10 mouse cellular contexts compared by ENCODE assay signal in the genomic region with DNA sequence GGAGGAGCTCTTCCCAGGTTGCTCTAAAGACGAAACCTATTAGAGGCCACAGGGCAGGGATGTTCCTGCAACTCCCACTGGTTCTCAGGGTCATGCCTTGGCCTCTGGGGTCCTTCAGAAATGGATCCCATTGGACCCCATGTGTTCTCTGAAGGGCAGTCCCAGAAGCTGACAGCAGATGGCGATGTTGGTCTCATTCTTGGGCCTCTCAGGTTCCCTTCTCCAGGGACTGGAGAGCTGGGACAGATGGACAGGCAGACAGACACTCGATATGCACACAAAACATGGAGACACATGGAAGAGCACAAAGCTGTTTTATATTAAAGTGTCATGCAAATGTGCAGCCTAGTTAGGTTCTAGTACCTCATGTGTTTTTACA. TPM values are rescaled to one million over a fixed set of nuclear protein-coding genes. Genes with fewer than 3 reads are reported as not detected.
DNase-seq lines count a peak whose midpoint lies in the region; ATAC-seq and TF ChIP-seq lines count a peak whose summit lies in the region.
"Had no signal": no experiment of that assay in that cellular context is flagged by ENCODE, and none has a peak within 500 bp of the region (broad histone marks: within the 10 kb centered on the region; RNA-seq: fewer than 3 reads in every experiment).

No protein-coding gene starts in this region.

- H3K36me3 ChIP-seq in thymus, adult 2 months (ENCODE audit: control insufficient read depth, insufficient read depth, low read length): no peaks in the 10 kb centered on the region
- H3K36me3 ChIP-seq in forebrain, postnatal 0 days (ENCODE audit: insufficient read depth): no peaks in the 10 kb centered on the region

- ATAC-seq in forebrain, postnatal 0 days: no peak
- ATAC-seq in activated CD4-positive, CD25-positive, alpha-beta regulatory T cell, adult 4 months: no peak

- H3K4me1 ChIP-seq in thymus, adult 2 months (replicated peaks; ENCODE audit: control insufficient read depth, insufficient read depth, low read length): no peaks in the 10 kb centered on the region
- H3K4me1 ChIP-seq in forebrain, postnatal 0 days (ENCODE audit: insufficient read depth): no peaks in the 10 kb centered on the region

- H3K9me3 ChIP-seq in forebrain, postnatal 0 days (ENCODE audit: low read length): 0 out of 2 replicates have a peak, but pooled peaks cover 4% of the 10 kb centered on the region

- H3K4me2 ChIP-seq in forebrain, postnatal 0 days (ENCODE audit: low read depth): no peak overlapping the region

- H3K27ac ChIP-seq in thymus, adult 2 months (ENCODE audit: control insufficient read depth, insufficient read depth, low read length): no peak overlapping the region
- H3K27ac ChIP-seq in forebrain, postnatal 0 days (ENCODE audit: low read depth, low read length): no peak overlapping the region

- peak; percentile 42; the same call in 1 of the 2 replicates for TF ChIP-seq CTCF in thymus, adult 2 months (IDR thresholded peaks at IDR 0.05; ENCODE audit: borderline replicate concordance, control insufficient read depth, extremely low read depth, insufficient read depth, low read length, poor library complexity)
- peak; percentile 85 for TF ChIP-seq CTCF in forebrain, postnatal 0 days (IDR thresholded peaks at IDR 0.05; ENCODE audit: low read depth)

- no peak overlapping the region for H3K9ac ChIP-seq in forebrain, postnatal 0 days

- no peaks in the 10 kb centered on the region for H3K27me3 ChIP-seq in thymus, adult 2 months (ENCODE audit: control insufficient read depth, insufficient read depth, low read length)
- no peaks in the 10 kb centered on the region for H3K27me3 ChIP-seq in forebrain, postnatal 0 days (ENCODE audit: insufficient read depth, low read length)

- WGBS in thymus, adult 2 months: 23% methylated on average over 3 of the region's 3 CpGs
- WGBS in forebrain, postnatal 0 days: 14% methylated on average over 3 of the region's 3 CpGs

- no peak overlapping the region for H3K4me3 ChIP-seq in thymus, adult 2 months (ENCODE audit: control insufficient read depth, insufficient read depth, low read length)
- H3K4me3 ChIP-seq in forebrain, postnatal 0 days (ENCODE audit: low read depth, low read length): no peak overlapping the region

- DNase-seq in thymus, adult 2 months: peak; percentile 37
- no peak for DNase-seq in thymus, adult 18-20 months
- DNase-seq in adrenal gland, postnatal 4 days (ENCODE audit: low spot score in 2 of 2): peak; percentile 13 to 49
- DNase-seq in forebrain, postnatal 0 days: peak; percentile 81
- DNase-seq in layer of hippocampus, adult 18-20 months (ENCODE audit: low spot score in 2 of 2): peak; percentile 22 to 76
- DNase-seq in lung, postnatal 10 days: peak; percentile 65
- DNase-seq in right cerebral cortex, postnatal 4 days: peak; percentile 81

- TF ChIP-seq POLR2A in thymus, adult 2 months (IDR thresholded peaks at IDR 0.05; ENCODE audit: control insufficient read depth, extremely low read depth, insufficient read depth, low read length, poor library complexity): no peak

RNA-seq across cellular contexts. Expression of a gene that starts 31.3 kb away (rescaled TPM):
- 0.05 and 0.17 TPM in 2 replicates for polyA plus RNA-seq in thymus, adult 2 months (2012; rRNA removed)
- total RNA-seq in adrenal gland, postnatal 4 days (2021): not detected
- 0.05 TPM in 1 of 2 replicates, not detected in the other for total RNA-seq in forebrain, postnatal 0 days (2014; rRNA removed)
- polyA plus RNA-seq in forebrain, postnatal 0 days (2015; fragmentation: Nextera tagmentation; extraction: Ambion mirVana): not detected in 2 replicates
- not detected for total RNA-seq in layer of hippocampus, adult 18-20 months (2021)
- not detected for polyA plus RNA-seq in activated CD4-positive, CD25-positive, alpha-beta regulatory T cell, adult 4 months (2017; shearing (Covaris generic))
- polyA plus RNA-seq: gonadal fat pad, adult 2 months; neural tube, embryonic 14.5 days had no signal

Comparison
In these comparisons a context has a peak if more than half of its experiments do, and no peak if none do; other contexts are left out.
1. DNase-seq: peak in thymus, adult 2 months (single experiment), adrenal gland, postnatal 4 days (2 of 2), forebrain, postnatal 0 days (single experiment), layer of hippocampus, adult 18-20 months (2 of 2), lung, postnatal 10 days (single experiment) and right cerebral cortex, postnatal 4 days (single experiment); none in thymus, adult 18-20 months (0 of 2).